Mouse (Mus musculus) gastrocnemius, postnatal 4 days (tissue): ENCODE data around the gene RPS10-NUDT3. TPM values are rescaled to one million over a fixed set of nuclear protein-coding genes. Genes with fewer than 3 reads are reported as not detected.

Experiments
- DNase-seq, 2 experiments: peaks; one replicate each; pipeline ENCODE4 v3.0.0; 2021 to 2022; ENCODE audit warnings: low spot score in 2 of 2, mixed read lengths in 2 of 2
- total RNA-seq, 2 experiments: library from RNA; stranded (reverse); gene quantifications; 2 replicates each; pipeline ENCODE4 v1.2.3; 2021

RPS10-NUDT3 gene
- total RNA-seq, 2 experiments from 2014 or later, result not detected

DNA sequence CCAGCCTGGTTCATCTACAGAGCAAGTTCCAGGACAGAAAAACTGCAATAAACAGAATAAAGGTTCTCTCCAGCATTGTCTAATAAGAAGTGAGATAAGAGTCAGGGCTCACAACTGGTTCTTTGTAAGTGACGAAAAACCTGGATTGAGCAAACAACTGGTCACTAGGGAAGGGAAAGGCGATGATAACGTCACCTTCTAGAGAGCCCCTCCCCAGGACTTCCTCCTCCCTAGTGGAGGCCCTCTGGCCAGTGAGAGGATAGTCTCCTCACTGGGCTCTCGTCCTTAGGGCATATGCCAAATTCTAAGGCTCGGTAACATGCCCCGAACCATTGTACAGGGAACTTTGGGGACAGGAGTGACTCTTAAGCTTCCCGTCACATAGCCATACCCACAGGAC is 59.0 kb downstream of the RPS10-NUDT3 start:
- DNase-seq, result no peak

DNA sequence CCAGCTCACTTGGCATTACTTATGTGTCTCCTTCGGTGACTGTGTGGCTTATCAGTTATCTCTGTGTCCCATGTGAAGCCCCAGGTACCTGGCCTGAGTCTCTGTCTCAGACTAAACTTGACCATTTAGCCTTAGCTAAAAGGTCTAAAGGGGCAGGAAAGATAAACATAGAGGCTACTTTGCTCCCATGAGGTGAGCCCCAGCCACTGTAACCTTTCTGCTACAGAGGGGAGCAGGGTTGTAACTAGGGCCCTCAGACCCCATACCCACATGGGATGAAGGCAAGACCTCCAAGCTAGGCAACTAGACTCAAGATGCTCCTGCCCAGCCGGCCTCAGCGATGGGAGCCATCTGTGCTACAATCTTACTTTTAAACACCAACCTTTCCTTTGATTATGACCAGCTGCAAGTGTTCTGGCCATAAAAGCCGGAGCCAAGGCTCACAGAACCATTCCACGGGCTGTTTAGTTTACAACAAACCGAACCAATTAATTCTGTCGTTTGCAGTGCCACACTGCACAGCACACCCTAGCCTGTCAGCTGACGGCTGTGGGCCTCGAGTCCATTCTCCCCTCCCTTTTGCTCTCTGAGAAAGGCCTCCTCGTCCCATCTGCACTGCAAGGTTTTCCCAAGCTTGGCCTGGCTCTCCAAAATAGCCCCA is 59.8 kb downstream of the RPS10-NUDT3 start:
- DNase-seq, result no peak

DNA sequence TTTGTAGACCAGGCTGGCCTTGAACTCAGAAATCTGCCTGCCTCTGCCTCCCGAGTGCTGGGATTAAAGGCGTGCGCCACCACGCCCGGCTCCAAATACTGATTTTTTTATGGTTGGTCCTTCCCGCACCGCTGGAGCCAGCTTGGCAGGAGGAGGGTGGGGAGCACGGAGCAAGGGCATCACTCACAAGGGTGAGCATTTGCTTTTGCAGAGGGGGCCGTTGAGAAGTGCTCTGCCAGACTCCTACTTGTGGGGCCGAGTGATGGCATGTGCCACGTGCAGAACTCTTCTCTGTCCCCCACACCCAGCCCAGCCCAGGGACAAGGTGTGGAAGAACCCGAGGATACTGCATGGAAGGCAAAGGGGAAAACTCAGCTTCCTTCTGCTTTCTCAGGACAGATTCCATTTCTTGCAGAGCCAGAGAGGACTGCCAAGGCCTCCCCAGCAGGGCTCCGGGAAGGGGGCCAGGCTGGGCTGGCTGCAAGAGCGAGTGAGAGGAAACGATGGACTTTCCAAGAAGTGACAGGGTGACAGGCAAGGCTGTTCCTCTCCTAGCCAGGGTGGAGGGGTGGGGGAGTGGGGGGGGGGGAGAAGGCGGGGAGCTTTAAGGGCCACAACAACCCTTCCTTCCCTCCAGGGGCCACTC is 60.4 kb downstream of the RPS10-NUDT3 start:
- DNase-seq, result peak; percentile 63 to 77

DNA sequence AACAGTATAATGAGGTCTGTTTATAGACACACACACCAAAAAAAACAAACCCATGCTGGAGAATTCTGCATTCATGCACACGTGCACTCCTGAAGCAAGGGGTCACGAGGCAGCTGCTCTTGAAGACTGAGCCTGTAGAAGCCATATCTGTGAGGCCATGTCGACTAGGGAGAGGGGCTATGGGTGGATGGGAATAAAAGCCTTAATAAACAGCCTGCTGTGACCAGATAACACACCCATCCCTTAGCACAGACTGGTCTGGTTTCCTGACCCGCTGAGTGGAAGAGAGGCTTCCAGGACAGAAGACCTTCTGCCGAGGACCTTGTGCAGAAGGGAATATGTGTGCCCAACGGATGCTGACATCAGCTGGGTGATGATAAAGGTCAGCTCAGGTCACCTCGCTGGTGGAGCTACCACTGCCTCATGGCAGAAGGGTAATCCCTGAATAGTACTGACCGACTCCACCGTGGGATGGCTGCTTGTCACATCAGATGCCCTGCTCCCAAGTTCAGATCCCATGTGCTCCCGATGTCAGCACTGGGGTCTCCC is 61.2 kb downstream of the RPS10-NUDT3 start:
- DNase-seq, result no peak

DNA sequence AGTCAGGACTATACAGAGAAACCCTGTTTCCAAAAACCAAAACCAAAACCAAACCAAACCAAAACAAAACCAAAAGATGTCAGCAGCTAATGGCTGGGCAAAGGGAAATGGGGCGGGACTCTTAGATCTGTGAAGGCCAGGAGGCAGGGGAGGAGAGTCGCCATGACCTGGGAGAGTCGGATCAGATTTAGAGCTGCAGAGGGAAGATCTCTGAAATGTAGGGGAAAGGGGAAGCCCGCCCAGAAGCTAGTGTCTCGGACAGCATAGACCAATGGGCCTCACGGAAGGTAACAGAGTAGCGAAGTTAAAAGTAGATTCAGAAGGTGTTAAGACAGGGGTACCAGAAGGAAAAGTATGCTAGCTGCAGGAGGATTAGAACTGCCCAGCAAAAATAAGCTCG is 63.7 kb downstream of the RPS10-NUDT3 start:
- no peak for DNase-seq

DNA sequence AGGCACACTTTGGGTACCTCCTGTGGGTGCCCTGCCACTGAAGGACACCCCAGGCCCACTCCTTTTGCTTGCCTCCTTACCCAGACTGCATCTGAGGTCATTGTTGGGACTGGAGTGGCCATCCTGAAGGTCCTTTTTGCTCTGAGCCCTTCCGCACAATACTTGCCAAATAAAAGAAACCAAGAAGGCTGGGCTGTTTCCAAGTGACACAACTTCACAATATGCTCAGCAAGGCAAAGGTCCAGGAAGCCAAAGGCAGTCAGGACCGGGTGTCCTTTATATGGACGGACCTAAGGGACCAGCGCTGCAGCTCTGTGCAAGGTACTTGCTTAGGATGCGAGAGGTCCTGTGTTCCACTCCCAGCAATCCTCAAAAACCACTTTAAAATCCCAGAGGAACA is 66.8 kb downstream of the RPS10-NUDT3 start:
- no peak for DNase-seq

DNA sequence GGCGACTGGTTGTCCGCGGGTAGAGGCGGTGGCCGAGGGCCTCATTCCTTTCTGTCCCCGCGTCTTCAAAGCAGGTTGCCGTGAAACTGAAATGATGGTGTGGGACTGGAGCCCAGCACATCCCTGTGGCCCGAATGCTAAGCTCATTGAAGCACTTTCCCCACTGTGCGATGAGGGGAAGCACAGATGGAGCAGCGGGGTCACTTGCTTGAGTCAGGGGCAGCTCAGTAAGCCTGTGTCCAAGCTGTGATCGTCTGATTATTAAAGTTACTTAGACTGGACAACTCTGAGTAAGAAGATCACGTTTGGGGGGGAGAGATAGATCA is 69.1 kb downstream of the RPS10-NUDT3 start:
- DNase-seq, result no peak

DNA sequence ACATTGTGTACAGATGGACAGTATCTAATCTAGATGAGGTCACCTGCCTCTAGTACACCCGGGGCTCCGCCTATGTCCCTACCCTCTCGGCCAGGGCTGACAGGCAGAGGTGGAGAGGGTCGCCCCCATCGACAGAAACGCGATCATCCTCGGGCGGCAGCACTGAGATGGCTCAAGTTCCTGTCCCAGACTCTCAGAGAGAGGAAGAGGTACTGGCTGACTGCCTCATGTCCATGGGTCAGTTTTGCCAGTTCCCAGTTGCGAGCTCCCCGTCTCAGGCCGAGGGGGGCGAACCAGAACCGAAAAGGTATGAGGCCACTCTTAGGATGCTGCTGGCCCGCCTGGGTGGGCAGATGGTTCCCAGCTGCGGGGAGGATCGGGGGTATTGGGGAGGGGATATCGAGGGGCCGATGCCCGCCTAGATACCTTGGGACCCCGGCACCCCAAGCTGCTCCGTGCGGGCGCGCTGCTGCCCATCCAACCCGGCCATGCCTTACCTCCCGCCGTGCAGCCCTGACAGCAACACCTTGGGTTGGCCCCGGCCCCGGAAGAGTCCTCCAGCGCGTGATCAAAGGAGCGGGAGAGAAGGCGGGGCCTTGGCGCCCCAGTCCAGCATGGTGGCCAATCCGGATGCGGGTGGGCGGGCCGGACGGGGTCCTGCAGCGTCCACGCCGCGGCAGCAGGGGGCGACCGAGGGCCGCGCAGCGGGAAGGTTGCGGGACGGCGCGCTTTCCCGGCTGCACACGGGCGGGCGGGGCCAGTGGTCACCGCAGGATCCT is 69.7 kb downstream of the RPS10-NUDT3 start, which contains the start of gene AI413582:
TSS of gene AI413582 (minus strand) at position 594 of the 779 bp plus-strand sequence.
- DNase-seq, result peak; percentile 95 to 96

DNA sequence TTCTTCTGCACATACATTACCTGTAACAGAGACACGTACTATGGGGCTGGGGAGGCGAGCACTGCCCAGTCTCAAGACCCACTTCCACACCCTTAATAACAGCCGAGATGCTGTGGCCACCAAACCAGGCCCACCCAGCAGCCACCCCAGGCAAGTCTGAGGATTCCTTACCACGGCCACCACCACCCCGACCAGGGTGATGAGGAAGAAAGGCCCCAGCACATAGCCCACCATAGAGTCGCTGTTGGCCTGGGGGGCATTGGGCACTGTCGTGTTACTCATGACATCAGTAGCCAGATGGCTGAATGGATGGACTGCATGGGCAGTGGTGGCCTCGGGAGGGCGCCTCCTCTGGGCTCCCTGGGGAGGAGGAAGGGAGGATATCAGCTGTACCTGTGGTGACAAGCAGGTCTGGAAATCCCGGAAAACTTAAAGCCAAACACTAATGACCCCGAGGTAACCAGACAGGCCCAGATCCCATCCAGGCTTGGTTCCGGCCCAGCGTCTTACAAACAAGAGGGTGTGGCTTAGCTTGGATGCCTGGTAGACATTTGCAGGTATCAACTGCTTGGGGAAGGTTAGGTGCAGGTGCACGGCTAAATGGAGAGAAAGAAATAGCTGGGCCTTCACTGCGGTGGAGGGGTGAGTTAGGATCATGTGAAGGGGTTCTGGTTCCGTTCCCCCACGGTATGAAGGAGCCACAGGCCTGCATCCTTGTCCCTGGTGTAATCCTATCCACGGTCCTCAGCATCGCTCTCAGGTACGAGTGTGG is 70.4 kb downstream of the RPS10-NUDT3 start:
- DNase-seq, result no peak

DNA sequence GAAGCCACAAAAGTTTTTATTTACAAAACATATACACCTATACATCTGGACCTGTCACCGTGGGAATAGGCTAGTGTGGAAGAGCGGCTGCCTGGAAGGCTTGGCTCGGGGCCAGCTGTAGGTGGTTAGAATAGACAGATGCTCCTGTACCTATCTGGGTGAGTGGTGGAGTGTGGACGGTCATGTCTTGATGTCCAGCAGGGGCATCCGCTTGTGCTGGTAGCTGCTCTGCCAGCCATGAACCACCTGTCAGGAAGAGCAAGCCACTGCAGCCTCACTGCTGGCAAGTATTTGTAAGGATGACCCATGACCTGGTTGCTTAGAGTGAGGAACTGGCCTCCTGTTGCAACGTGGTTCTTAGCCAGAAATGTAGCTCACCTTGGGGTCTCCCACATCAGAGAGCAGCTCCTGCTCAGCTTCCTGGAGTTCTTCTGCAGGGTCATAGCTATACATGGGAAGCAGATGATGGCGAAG is 71.2 kb downstream of the RPS10-NUDT3 start:
- no peak for DNase-seq

DNA sequence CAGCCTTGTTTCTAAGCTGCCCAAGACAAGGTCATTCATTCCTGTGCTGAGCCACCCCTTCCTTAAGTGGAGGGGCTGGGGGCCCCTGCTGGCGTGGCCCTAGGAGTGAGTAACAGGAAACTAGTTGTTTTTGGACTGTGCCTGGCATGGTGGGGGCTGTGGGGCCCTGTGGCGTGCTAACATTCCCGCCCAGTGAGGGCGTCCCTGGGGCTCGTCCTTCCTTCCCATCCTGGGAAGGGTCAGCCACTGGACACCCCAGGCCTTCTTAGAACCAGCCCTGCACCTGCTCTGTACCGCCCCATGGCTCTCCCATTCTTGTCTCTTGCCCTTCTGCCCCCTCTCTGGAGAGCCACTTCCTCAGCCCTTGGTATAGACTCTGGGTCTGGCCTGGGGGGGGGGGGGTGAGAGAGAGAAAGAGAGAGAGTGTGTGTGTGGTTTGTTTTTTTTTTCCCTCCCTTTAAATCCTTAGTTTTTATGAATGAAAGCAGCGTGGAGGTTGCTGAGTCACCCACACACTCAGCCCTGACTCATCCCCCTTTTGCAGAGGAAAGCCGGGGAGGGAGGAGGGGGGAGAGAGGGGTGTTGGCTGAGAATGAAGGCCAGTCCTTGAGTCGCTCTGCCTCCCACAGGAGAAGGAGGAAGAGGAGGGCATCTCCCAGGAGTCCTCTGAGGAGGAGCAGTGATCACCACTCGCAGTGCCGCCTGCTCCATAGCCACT is 73.1 kb downstream of the RPS10-NUDT3 start:
- no peak for DNase-seq

DNA sequence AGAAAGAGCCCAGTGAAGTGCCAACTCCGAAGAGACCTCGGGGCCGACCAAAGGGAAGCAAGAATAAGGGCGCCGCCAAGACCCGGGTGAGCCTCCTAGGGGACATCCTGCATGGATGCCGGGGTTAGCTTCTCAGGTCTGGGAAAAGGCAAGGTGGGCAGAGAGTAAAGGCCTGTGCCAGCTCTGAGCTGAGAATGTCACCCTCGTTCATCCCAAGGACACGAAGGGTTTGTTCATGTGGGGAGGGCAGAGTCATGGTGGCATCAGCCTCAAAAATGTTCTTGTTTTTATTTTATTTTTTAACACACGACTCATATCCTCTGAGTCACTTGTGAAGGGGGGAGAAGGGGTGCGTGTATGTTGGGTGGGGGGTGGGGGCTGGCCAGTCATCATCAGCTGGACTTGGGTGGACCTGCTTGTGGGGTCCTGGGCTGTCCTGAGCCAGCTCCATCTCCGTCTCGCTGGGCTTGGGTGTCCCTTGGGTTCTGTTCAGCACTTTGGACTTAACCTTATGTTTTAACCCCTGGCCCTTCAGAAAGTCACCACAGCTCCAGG is 74.0 kb downstream of the RPS10-NUDT3 start:
- DNase-seq, result no peak

DNA sequence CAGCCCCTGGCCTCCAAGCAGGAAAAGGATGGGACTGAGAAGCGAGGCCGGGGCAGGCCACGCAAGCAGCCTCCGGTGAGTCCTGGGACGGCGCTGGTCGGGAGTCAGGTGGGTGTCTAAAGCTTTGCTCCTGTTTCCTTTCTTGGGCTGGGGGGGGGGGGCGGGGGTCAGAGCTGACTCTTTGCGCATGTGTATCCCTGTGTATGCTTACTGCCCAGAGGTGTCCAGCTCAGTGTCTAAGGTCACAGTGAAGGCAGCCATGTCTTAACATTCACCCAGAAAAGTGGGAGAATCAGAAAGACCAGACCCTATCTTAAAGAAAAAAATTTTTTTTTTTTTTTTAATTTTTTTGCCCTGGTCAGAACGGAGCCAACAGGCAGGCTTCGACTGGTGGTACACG is 75.4 kb downstream of the RPS10-NUDT3 start:
- no peak for DNase-seq

DNA sequence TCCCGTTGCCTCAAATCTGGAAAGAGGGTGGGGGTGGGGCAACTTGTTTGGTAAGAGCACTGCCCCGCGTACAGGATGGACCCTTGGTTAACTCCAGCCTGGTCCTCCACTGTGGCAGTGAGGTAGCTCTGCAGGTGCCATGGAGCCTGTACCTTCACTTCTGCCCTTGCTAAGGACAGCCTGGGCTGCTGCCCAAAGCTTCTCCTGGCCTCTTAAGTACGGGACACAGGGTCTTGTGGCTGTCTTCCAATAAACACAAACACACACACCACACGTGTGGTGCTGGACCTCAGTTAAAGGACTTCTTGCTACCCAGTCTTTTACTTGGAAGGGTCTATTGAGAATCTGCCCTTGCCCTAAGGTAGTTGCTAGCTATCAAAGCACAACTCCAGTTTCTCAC is 76.2 kb downstream of the RPS10-NUDT3 start:
- no peak for DNase-seq

DNA sequence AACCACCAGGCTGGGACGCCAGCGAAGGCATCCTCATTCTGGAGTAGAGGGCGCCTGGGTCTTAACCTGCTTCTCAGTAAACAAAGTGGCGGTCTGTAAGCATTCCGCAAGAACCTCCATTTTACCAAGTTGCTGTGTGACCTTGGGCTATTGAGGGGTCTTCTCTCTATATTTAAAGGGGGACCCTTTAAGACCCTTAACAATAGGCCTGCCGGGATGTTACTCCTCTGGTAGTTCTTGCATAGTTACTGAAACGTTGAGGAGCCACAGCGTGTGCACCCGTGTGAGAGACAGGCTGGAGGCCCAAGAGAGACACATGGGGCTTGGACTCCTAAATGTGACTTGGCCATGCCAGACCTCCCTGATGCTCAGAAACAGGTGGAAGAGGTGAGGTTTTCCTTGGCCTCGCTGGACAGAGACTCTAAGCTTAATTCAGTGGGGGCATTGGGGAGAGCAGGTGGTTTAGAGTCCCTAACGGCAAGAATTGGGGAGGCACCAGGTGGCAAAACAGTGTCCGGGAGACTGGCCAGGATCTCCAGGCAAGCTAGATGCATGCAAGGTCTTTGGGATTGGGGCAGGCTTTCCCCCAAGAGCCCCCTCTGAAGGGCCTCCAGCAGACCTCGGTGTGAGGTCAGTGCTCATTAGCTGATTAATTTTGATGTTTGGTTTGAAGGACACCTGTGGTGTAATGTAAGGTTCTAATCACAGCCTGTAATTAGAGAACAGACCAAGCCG is 76.9 kb downstream of the RPS10-NUDT3 start:
- no peak for DNase-seq

DNA sequence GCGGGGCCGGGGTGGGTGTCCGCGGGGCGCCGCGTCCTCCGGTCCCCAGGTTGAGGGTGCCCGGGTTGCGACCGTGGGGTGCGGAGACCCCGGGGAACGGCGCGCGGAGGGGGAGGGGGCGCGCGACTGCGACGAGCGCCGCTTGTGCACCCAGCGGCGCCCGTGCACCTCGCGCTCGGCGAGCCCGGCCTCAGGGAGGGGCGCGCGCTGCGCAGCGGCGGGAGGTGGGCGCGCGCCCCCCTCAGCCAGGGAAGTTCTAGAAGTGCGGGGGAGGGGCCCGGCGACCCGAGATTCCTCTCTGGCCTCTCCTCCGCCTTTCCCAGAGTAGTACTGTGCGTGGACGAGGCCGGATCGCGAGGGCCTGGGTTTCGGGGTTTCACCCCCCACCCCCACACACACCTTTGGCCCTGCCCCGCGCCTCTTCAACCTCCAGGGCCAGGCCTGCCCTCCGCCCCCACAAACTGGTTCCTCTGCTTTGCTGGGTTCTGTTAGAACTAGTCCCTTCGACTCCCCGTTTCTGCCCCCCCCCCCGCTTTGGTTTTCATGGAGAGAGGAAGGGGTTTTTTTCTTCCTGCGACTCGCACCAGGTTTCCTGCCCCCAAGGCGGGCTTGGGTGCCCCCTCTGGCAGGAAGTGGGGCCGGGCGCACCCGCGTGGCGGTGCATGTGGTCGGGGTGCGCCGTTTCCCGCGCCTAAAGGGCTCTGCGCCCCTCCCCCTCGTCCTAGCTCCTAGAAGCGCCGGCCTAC is 77.7 kb downstream of the RPS10-NUDT3 start:
- peak in 1 of 2 experiments; percentile 31 for DNase-seq

DNA sequence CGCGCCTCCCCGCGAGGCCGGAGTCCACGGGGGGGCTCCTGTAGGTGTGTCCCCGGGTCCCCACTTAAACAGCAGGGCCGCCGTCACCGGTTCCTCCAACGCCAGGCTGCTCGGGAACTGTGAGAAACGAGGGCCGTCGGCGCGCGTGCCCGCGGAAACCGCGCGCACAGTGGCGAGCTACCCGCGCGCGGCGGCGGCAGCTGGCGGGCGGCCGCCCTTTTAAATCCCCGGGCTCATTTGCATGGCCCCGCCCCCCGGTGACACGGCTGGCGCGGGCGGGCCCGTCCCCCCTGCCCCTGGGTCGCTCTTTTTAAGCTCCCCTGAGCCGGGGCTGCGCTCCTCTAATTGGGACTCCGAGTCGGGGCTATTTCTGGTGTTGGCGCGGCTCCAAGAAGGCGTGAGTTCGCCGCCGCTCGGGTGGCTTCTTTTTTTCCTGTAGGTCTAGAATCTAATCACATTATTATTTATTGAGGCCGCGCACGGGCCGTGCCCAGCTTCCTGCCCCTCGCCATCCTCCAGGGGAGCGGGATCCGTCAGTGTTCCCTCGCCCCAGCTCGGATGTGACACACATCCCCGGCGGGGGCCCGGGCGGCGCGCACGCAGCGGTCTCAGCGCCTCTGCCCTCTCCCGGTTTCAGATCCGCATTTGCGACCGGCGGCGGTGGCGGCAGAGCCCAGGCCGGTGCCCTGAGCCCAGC is 78.6 kb downstream of the RPS10-NUDT3 start, which contains the start of gene Hmga1:
TSS of gene Hmga1 (plus strand) at position 183 of the 697 bp plus-strand sequence.
- peak; percentile 65 to 80 for DNase-seq
